Mouse (Mus musculus) heart, adult 2 months (tissue): ENCODE measurements around the gene Ptpn12. TPM values are rescaled to one million over a fixed set of nuclear protein-coding genes. Genes with fewer than 3 reads are reported as not detected.

Source experiments
- DNase-seq, 2 experiments: peaks; one replicate each; pipeline ENCODE4 v3.0.0; 2021
- H3K27ac ChIP-seq: fragments of 200-600 bp; 2 replicates; pipeline ENCODE4 v1.8.1; 2022
- H3K27me3 ChIP-seq: fragments of 200-500 bp; 2 replicates; pipeline ENCODE4 v1.6.1; 2012; ENCODE audit warnings: mild to moderate bottlenecking, low read length, inconsistent platforms, mixed read lengths; ENCODE audit not compliant: control insufficient read depth, insufficient read depth
- H3K36me3 ChIP-seq: fragments of 200-500 bp; 2 replicates; pipeline ENCODE4 v1.6.1; 2012; ENCODE audit warnings: low read length, inconsistent platforms; ENCODE audit not compliant: control insufficient read depth, insufficient read depth
- H3K4me1 ChIP-seq: fragments of 200-500 bp; 2 replicates; pipeline ENCODE4 v1.6.1; 2011; ENCODE audit warnings: low read length; ENCODE audit not compliant: control insufficient read depth, insufficient read depth
- H3K4me3 ChIP-seq: fragments of 200-600 bp; 2 replicates; pipeline ENCODE4 v1.8.1; 2022
- H3K79me2 ChIP-seq: fragments of 200-500 bp; replicated peaks from 2 replicates; pipeline ENCODE4 v1.6.1; 2012; ENCODE audit warnings: mild to moderate bottlenecking, inconsistent platforms, low read length, moderate library complexity, mixed read lengths; ENCODE audit not compliant: control insufficient read depth, insufficient read depth
- H3K9ac ChIP-seq: fragments of 200-500 bp; 2 replicates; pipeline ENCODE4 v1.6.1; 2012; ENCODE audit warnings: low read depth, mild to moderate bottlenecking, control low read depth, inconsistent platforms, low read length, mixed read lengths
- CTCF ChIP-seq: fragments of 200-600 bp; IDR thresholded peaks from 2 replicates; pipeline ENCODE4 v1.8.1; 2022; ENCODE audit warnings: antibody characterized with exemption, mild to moderate bottlenecking, moderate library complexity
- EP300 ChIP-seq: fragments of 200-500 bp; IDR thresholded peaks from 2 replicates; pipeline ENCODE4 v1.6.1; 2011; ENCODE audit warnings: low read depth, low read length, control low read depth; ENCODE audit not compliant: insufficient read depth
- POLR2A ChIP-seq: fragments of 200-500 bp; IDR thresholded peaks from 2 replicates; pipeline ENCODE4 v1.6.1; 2011; ENCODE audit warnings: mild to moderate bottlenecking, low read depth, low read length, control low read depth; ENCODE audit not compliant: insufficient read depth
- WGBS: fragments of 180-500 bp; shearing (Covaris S2); methylation state at CpG from one replicate; pipeline ENCODE4 v1.1.7; 2018; 5-methylcytosine and 5-hydroxymethylcytosine counted together
- intact Hi-C: fragments of 180-260 bp; cut with DNase I; formaldehyde crosslinking; loops from one replicate; pipeline ENCODE4 v1.15.1; 2025
- polyA plus RNA-seq: library from polyadenylated mRNA; depleted of rRNA; stranded (reverse); fragments of >200 nt; gene quantifications from 2 replicates; pipeline ENCODE4 v1.2.3, GENCODE M21; 2012; rRNA removed
- total RNA-seq, 2 experiments: library from RNA; stranded (reverse); gene quantifications; 2 replicates each; pipeline ENCODE4 v1.2.3; 2021

Gene Ptpn12
- total and polyA plus RNA-seq, 3 experiments = 24.8 to 29.0 (median 28.8) TPM

- 2% methylated on average over 5 of the region's 5 CpGs for WGBS
- Histone ChIP-seq H3K4me1 (peaks cover 31% of the 10 kb centered on the region), H3K9ac (no peak overlapping the region), H3K4me3 (no peak overlapping the region), H3K27me3 (no peaks in the 10 kb centered on the region), H3K79me2 (peaks cover 6% of the 10 kb centered on the region), H3K36me3 (peaks cover 17% of the 10 kb centered on the region), H3K27ac (peak overlapping the region; percentile 73)
- TF ChIP-seq CTCF (no peak), EP300 (peak; percentile 60; the same call in 1 of the 2 replicates)
- DNase-seq = peak; percentile 48 to 74
- intact Hi-C loops = no loop called here
These were observed 114.5 kb downstream of the Ptpn12 start for GRCm38 (mm10) chr5:20941205-20941604.

GRCm38 (mm10) chr5:20940696-20941095, 115.0 kb downstream of the Ptpn12 start:
- TF ChIP-seq POLR2A (no peak), CTCF (no peak), EP300 (no peak)
- intact Hi-C loops = no loop called here
- Histone ChIP-seq H3K4me1 (peaks cover 33% of the 10 kb centered on the region), H3K27me3 (no peaks in the 10 kb centered on the region), H3K9ac (no peak overlapping the region), H3K79me2 (peaks cover 6% of the 10 kb centered on the region), H3K4me3 (no peak overlapping the region), H3K36me3 (peaks cover 16% of the 10 kb centered on the region), H3K27ac (peak overlapping the region; percentile 73)
- WGBS = 36% methylated on average over 4 of the region's 4 CpGs
- DNase-seq = no peak

GRCm38 (mm10) chr5:20940040-20940571, 115.6 kb downstream of the Ptpn12 start:
- DNase-seq = peak in 1 of 2 experiments; percentile 43
- Histone ChIP-seq H3K4me1 (peaks cover 32% of the 10 kb centered on the region), H3K27me3 (no peaks in the 10 kb centered on the region), H3K36me3 (peaks cover 12% of the 10 kb centered on the region), H3K27ac (peak overlapping the region; percentile 73), H3K9ac (no peak overlapping the region), H3K4me3 (no peak overlapping the region), H3K79me2 (peaks cover 6% of the 10 kb centered on the region)
- intact Hi-C loops = no loop called here
- no peak for TF ChIP-seq EP300
- no peak for TF ChIP-seq POLR2A
- no peak for TF ChIP-seq CTCF
- 52% methylated on average over 6 of the region's 6 CpGs for WGBS

DNA sequence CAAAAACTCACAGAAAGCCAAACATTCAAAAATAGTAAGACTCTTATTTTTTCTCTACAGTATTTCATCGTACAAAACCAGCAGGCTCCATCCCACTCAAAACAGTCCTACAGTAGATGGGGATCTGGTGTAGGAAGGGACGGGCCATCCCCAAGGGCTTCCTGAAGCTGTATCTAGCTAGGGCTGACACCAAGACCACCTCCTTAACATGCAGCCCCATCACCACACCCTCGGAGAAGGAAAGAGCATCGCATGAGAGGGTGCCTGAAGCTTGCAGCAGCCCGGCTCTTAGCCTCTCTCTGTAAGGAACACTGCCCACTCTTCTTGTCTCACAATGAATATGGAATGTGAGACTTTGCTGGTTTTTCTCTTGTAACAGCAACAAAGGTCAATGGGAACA, 117.2 kb downstream of the Ptpn12 start:
- peaks cover 8% of the 10 kb centered on the region for H3K79me2 ChIP-seq
- WGBS = 25% methylated on average over 5 of the region's 5 CpGs
- intact Hi-C loops = no loop called here
- H3K36me3 ChIP-seq = peaks cover 16% of the 10 kb centered on the region
- no peak for DNase-seq
- H3K4me3 ChIP-seq = no peak overlapping the region
- H3K4me1 ChIP-seq = peaks cover 31% of the 10 kb centered on the region
- H3K27me3 ChIP-seq = no peaks in the 10 kb centered on the region
- H3K27ac ChIP-seq = peak overlapping the region; percentile 73
- TF ChIP-seq POLR2A (no peak), CTCF (no peak)
- H3K9ac ChIP-seq = peak overlapping the region; percentile 25; the same call in 1 of the 2 replicates

Other genes with a start within 250 kb of the Ptpn12 start
- gene Phtf2, start 173.8 kb downstream of the Ptpn12 start, total RNA-seq = 10 to 100 TPM; 61.2 to 75.2 TPM
- gene Phtf2, start 173.8 kb downstream of the Ptpn12 start, polyA plus RNA-seq = 14.3 and 35.7 TPM in 2 replicates
- gene Tmem60, start 173.7 kb downstream of the Ptpn12 start, total RNA-seq = 10 to 100 TPM; 20.9 to 28.3 TPM
- gene Tmem60, start 173.7 kb downstream of the Ptpn12 start, polyA plus RNA-seq = 23.3 and 31.7 TPM in 2 replicates
- 10 to 100 TPM; 11.5 to 15.1 TPM for gene Rsbn1l, start 99.5 kb downstream of the Ptpn12 start, total RNA-seq
- gene Rsbn1l, start 99.5 kb downstream of the Ptpn12 start, polyA plus RNA-seq = 3.7 and 8.4 TPM in 2 replicates
- gene Gsap, start 130.3 kb upstream of the Ptpn12 start, total RNA-seq = 1 to 10 TPM; 3.5 to 3.7 TPM
- 1.7 and 4.7 TPM in 2 replicates for gene Gsap, start 130.3 kb upstream of the Ptpn12 start, polyA plus RNA-seq